Mouse (Mus musculus): ENCODE results near the gene Arfgap3.
"Not testable (repeated sequence)": the region's sequence is repeated elsewhere in the genome, so short reads cannot be mapped to it uniquely, and the experiment has no call there.

The Arfgap3 gene

DNA sequence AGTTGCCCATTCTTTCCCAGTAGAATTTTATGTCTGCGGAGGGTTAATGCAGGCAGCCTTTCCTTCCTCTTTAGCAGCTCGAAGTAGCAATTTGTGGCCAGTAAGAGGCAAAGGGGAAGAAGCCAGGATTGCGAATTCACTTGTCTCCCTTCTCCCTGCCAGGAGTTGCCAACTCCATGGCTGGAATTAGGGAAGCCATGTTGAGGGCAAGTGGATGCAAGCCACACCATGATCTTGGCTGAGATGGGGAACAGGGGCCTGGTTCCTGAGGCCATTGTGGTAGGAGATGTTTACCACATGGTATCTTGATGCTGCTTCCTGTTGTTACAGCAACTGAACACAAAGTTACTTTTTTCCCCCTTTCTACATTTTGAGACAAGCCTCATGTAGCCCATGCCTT, 55.1 kb downstream of the Arfgap3 start:
- DNase-seq (ENCODE audit: low read depth) = no peak

DNA sequence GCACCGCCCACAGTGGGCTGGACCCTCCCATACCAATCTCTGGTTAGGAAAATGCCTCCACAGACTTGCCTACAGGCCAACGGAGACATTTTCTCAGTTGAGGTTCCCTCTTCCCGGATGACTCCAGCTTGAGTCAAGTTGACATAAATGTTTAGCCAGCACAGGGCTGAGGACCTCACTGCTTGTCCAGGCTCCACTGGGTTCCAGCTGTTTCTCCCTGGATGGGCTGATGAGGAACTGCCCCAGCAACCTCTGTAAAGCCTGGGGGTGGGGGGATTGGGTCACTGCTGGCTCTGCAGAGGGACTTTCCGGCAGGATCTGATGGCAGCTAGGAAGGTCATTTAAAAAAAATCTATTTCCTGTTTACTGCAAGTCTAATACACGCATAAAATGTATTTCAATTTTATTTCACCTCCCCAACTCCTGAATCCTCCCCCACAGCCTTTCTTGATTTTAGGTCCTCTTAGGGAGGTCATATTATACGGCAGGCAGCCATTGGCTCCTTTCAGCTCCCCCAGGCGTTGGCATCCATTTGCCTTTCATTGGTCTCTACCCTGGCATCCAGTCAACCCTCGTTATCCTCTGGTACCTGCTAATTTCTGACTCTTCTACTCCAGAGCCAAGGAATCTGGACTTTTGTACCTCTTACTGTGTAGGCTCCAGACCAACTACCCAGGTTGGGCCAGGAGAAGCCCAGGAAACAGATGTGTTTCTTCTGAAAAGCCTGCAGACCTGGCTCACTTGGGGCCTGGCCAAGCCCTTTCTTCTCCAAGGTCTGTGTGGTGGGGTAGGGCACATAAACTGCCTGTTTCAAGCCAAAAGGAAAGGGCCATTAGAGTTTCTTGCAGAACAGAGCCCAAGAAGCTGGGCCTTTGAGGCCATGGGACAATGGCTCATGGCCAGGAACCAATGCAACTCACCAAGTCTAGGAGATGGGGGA, 56.1 kb downstream of the Arfgap3 start:
- no peak for DNase-seq (ENCODE audit: low read depth)

DNA sequence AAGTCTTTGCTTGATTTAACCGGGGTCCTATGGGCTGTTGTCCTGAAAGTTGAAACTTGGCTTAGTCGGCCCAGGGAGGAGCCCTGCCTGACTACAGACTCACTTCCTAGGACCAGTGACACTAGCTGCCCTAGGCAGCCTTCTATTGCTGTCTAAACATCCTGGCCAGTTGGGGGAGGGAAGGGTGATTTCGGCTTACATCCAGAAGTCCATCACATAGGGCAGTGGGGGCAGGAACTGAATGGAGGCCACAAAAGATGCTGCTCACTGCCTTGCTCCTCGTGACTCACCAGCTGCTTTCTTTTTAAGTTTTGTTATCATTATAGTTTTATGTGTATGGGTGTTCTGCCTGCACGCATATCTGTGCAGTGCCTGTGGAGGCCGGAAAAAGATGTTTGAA, 56.9 kb downstream of the Arfgap3 start:
- DNase-seq (ENCODE audit: low read depth) = no peak

DNA sequence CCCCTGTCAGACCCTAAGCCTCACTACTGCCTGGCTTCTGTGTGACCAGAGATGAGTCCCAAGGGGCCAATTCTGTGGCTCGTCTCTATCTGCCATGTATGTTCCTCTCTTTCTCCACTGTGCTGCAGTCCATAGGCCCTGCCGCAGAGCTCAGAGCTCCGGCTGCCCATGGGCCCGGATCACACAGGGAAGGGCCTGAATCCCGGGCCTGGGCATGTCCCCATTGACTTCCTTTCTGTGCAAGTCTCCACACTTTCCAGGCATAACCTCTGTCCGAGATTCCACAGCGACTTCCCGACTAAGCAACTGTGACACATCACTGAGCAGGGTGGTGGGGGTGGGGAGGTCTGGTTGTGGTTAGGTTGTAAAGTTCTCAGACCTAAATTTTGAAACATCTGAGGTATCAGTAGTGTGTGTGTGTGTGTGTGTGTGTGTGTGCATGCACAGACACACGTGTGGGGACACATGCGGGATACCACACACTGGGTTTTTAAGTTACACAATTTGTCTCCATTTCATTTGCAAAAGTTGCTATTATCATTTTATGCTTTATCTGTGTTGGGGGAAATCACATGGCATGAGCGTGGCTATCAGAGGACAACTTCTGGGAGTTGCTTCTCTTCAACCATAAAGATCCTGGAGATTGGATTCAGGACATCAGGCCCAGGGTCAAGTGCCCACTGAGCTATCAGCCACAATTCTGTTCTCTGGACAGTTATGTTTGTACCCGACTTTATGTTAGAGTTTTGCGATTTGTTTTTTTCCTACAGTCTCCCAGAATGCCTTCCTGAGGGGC, 57.6 kb downstream of the Arfgap3 start:
- no peak for DNase-seq (ENCODE audit: low read depth)

DNA sequence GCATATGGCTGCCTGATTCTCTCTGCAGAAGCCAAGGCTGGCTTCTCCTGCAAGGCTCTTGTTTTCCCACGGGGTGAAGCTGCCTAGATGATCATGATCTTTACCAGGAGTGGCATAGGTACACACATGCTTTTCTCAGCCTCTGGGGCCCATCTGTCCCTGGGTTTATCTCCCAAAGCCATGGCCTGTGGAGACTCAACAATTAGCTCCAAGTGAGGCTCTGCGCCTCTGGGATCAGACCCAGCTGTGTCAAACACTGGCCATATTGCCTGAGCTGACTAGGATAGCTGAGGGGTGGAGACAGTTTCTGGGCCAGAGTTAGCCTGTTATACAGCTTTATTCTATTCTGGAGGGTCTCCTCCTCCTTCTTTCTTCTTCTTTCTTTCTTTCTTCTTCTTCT, 59.1 kb downstream of the Arfgap3 start:
- no peak for DNase-seq (ENCODE audit: low read depth)

DNA sequence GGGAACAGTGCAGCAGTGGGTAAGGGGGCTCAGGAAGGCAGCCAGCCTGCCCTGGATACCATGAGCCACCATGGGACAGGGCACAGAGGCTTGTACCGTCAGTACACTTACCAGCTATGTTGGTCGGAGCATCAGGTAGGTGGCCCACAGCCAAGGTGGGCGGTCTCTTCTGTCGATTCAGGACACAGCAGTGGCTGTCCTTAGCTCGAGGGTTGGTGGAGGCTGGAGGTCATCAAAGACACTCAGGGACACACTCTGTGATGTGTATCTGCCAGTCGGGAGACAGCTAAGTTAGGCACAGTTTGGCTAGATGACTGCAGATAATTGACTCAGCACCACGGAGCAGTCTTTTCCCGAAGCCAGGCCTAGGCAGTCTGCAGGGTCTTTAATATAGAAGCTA, 65.2 kb downstream of the Arfgap3 start:
- DNase-seq (ENCODE audit: low read depth) = no peak

DNA sequence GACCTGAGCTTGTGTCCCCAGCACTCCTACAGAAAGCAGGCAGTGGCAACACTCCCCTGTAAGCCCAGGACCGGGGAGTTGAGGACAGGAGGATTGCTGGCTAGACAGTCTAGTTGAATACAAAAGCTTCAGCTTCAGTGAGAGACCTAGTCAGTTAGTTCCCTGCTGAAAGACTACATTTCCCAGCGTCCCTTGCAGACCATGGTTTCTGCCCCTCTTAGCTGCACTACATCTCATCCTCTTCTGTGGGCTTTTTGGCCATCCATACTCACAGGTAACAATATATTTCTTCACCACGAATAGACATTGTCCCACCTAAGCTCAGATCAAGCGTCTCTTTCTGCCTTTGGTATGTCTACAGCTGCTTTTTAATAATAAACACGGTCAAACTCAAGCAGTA, 67.7 kb downstream of the Arfgap3 start:
- no peak for DNase-seq (ENCODE audit: low read depth)

DNA sequence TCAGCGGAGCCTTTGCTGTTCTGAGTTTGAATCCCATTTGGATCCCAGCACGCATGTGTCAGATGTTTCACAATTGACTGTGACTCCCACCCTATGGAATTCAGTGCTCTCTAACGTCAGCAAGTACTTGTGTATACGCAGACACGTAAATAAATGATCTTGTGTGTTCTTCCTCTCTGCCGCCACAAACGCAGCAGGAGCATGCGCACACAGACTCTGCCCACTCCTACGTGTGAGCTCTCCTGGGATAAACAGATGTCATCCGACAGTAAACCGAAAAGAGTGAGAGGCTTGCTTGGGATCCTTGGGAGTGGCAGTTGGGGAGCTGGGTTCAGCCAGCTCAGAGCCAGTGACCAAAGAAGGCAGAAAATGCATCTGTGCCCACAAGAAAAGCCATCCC, 68.7 kb downstream of the Arfgap3 start:
- no peak for DNase-seq (ENCODE audit: low read depth)

DNA sequence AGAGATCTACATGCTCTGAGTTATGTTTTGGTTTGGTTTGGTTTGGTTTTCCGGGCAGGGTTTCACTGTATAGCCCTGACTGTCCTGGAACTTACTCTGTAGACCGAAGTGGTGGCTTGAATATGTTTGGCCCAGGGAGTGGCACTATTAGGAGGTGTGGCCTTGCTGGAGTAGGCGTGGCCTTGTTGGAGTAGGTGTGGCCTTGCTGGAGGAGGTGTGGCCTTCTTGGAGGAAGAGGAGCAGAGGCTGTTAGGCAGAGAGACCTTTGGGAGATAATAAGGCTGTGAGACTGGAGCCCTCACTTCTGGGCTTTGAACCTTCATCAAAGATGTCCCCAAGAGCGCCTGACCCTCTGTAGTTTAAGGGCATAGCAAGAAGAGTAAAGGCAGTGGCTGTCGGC, 71.5 kb downstream of the Arfgap3 start:
- DNase-seq (ENCODE audit: low read depth) = no peak

DNA sequence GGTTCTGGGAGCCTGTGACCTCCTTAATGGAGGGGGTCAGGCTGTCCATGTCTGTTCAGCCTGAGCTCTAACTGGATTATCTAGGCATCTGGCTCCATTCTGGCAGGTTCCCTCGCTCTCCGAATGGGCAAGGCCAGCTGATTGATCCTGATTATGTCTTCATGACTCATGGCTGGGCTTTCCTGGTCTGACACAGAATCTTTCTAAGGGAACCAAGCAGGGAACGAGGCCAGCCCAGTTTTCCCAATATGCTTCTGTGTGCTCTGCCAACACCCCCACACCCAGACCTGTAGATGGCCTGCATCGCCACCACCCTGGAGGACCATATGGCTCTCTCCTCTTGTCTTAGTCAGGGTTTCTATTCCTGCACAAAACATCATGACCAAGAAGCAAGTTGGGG, 72.6 kb downstream of the Arfgap3 start:
- no peak for DNase-seq (ENCODE audit: low read depth)

DNA sequence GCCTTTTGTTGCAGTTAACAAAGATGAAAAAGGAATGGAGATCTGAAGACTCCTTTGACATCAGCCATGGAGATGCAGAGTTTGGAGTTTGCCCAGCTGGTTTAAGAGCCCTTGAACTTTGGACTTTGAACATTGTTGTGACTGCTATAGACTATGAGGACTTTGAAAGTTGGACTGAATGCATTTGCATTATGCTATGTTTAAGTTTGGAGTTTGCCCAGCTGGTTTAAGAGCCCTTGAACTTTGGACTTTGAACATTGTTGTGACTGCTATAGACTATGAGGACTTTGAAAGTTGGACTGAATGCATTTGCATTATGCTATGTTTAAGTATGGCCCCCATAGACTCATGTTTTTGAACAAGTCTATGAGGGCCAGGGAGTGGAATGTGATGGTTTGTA, 75.8 kb downstream of the Arfgap3 start:
- DNase-seq (ENCODE audit: low read depth) = not testable (repeated sequence)

DNA sequence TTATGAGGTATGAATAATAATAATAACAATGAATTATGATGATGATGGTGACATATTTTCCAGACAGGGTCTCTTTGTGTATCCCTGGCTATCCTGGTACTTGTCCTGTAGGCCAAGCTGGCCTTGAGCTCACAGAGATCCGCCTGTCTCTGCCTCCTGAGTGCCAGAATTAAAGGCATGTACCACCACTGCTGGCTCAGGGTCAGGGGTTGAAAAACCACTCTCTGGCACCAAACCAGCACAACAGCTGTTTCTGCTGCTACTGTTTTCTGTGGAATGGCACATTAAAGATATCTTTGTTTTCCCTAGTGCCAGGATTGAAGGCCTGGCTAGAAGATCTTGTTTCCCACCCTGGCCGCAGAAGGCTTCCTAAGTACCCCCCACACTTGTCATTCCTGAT, 77.0 kb downstream of the Arfgap3 start:
- no peak for DNase-seq (ENCODE audit: low read depth)

DNA sequence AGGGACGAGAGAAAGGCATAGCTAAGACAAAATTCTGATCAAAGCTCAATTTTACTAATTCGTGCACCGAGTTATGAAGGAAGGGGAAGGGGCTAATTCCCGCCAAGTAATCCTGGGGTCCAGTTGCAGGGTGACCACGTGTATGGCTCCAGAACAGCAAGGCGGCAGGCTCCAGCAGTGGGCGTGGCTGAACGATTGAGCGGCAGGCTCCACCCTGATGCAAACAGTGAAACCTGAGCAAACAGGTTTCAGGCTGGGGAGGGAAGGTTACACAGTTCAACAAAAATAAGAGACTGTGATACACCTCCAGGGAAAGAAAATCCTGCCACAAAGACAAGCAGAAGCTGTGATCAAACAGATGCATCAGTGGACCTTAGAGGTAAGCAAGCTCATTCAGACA, 78.8 kb downstream of the Arfgap3 start:
- not testable (repeated sequence) for DNase-seq (ENCODE audit: low read depth)

DNA sequence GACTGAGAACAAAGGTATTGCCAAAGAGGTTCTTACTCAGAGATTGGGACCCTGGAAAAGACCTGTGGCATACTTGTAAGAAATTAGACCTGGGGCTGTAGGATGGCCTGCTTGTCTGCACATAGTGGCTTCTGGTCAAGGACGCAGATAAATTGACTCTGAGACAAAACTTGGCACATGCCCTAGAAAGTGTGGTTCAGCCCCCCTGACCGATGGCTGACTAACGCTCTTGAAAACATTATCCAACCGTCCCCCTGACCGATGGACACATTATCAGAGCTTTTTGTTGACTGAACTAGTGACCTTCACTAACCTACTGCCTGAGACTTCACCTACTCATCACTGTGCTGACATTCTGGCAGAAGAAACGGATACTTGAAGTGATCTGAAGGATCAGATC, 80.1 kb downstream of the Arfgap3 start:
- DNase-seq (ENCODE audit: low read depth) = not testable (repeated sequence)

DNA sequence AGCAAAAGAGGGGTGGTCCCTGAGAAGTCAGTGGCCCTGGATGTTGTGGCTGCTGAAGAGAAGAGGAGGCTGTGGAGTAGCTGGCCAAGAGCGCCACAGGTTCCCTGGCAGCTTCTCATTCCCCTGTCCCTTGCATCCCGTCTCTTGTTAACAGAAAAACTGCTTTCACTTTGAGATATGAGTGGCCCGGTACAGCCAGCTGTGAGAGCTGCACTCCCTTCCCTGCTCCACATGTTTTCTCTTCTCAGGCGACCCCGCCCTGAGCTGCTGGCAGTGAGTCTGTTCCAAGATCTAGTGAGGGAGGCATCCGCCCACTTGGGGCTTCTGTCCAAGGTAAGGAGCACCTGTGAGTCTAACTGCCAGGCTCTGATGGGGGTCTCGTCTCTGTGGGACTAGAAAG, 81.6 kb downstream of the Arfgap3 start:
- not testable (repeated sequence) for DNase-seq (ENCODE audit: low read depth)

DNA sequence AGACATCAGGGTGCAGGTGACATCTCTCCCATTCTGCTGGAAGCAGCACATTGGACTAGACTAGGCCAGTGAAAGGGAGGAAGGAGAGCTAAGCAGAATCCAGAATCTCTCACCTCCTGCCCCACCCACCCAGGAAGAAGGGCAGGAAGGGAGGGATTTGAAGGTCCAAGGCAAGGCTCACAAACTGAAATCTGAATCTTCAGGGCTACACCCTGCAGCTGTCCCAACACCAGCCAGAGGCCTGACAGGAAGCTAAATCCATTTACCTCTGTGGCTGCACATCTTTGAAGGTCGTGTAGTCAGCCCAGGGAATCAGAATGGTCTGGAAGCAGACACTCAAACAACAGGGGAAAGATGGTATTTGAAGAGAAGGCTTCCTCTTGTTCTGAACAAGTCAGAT, 84.8 kb downstream of the Arfgap3 start:
- no peak for DNase-seq (ENCODE audit: low read depth)

DNA sequence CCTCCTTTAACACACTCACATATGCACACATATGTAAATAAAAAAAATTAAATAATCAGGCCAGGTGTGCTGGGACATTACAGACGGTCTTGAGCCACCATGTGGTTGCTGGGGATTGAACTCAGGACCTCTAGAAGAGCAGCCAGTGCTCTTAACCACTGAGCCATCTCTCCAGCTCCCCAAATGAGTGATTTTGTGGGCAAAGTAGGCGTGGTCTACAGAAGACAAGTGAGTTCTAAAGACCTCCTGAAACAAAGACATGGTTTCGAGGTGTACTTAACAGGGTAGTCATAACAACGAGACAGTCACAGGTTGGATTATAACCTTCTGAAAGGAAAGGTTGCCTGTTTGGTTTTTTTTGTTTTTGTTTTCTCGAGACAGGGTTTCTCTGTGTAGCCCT, 86.6 kb downstream of the Arfgap3 start:
- DNase-seq (ENCODE audit: low read depth) = no peak

DNA sequence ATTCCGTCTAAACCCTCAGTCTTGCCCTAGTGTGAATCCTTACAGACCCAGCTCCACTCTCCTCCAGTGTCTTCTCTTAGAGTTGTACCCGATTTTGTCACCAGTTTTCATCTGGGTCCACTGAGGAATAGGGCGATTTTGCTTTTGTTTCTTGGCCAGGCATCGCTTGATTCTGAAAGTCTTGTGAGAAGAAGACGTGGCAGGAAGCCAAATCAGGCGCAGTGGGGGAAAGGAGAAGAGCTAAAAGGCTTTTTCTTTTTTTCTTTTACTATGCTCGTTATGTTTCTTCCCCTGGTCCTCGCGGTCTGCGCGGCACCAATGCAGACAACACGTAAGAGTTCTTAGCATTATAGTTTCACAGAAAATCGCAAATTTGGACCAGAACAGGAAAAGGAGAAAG, 92.1 kb downstream of the Arfgap3 start:
- no peak for DNase-seq (ENCODE audit: low read depth)

DNA sequence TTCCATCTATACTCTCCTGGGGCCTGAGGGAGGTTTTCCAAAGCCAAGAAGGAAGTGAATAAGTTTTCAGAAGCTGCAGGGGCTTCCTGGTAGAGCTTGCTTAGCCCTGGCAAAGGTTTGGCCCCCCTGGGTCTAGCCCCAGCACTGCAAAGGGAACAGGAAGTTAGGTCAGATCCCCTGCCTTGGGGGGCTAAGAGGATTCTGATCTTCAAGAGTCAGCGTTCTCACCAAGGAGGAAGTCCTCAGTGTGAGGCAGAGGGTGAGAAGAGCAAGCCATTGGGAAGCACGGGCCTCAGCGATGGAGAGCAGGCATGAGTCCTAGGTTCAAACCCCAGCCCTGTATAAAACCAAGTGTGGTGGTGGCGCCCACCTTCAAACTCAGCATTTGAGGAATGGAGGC, 93.6 kb downstream of the Arfgap3 start:
- DNase-seq (ENCODE audit: low read depth) = no peak

DNA sequence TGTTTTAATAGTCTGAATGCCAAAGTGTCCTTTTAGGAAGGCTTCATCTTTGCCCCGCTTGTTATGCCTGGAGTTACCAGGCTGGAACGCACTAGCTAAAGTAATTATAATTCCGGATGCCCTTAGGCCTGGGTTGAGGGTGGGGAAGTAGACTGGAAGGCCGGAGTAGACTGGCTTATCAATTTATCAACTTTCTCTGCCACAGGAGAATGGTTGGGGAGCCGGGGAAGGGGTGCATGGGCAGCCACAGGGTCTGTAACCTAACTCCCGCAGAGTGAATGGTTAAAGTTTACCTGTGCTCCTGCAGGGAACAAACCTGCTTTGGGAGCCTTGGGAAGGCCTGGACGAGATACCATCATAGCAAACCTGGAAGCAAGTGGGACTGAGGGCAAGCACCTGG, 94.1 kb downstream of the Arfgap3 start:
- DNase-seq (ENCODE audit: low read depth) = no peak

DNA sequence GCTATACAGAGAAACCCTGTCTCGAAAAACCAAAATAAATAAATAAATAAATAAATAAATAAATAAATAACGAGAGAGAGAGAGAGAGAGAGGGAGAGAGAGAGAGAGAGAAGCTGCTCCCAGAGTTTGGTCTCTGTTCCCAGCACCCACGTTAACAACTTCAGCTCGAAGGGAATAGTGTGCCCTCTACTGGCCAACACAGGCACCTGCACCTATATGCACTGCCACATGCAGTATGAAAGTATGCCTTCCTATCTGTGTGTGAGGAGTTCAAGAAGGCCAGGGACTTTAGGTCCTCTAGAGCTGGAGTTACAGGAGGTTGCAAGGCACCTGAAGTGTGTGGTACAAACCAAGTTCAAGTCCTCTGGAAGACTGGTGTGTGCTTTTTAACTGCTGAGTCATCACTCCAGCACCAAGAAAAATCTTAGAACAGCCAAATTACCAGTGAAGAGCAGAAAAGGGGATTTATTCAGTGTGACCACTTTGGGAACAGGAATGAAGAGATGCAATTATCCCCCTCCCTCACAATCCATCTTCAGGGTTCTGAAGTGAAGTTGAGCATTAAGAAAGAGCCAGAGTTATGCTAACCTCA, 94.8 kb downstream of the Arfgap3 start:
- no peak for DNase-seq (ENCODE audit: low read depth)

DNA sequence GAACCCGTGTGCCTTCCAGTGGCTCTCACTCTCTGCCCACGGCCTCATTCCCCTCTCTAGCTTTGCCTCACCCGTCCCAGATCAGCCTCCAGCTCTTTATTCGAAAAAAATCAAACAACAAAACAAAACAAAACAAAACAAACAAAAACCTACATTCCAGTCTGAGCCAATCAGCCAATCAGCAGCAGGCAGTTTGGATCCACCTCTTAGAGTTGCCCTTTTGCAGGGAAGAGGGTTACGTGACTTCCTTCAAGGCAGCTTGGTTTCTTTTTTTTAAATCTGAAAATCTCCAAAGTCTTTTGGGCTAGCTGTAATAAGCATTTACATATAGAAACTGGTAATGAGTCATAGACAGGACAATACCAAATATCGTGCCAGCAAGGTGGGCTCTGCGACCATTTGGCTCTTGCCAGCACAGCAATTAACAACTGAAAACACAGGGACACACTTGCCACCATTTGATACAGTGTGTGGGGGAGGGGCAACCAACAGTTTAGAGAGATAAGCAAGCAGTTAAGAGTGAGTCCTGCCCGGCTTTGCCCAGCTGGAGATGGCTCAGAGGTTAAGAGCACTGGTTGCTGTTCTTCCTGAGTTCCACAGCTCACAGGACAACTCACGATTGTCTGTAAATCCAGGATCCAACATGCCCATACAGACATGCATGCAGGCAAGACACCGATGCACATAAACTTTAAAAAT, 95.5 kb downstream of the Arfgap3 start:
- peak; percentile 36 for DNase-seq (ENCODE audit: low read depth)

All from c-Kit-positive CD71-positive TER-119-negative erythroid progenitor cells, embryonic 14.5 days (primary cell).